Mouse (Mus musculus) liver, adult 2 months (tissue): Measurements from ENCODE around the gene Cacna2d3.

Experiments used
- CTCF ChIP-seq: fragments of 200-500 bp; IDR thresholded peaks from 2 replicates; pipeline ENCODE4 v1.5.1; 2011; ENCODE audit warnings: low read depth, low read length, control low read depth
- POLR2A ChIP-seq: fragments of 200-500 bp; IDR thresholded peaks from 2 replicates; pipeline ENCODE4 v1.6.1; 2011; ENCODE audit warnings: low read length, control low read depth; ENCODE audit not compliant: insufficient read depth; ENCODE audit errors: extremely low read depth

DNA sequence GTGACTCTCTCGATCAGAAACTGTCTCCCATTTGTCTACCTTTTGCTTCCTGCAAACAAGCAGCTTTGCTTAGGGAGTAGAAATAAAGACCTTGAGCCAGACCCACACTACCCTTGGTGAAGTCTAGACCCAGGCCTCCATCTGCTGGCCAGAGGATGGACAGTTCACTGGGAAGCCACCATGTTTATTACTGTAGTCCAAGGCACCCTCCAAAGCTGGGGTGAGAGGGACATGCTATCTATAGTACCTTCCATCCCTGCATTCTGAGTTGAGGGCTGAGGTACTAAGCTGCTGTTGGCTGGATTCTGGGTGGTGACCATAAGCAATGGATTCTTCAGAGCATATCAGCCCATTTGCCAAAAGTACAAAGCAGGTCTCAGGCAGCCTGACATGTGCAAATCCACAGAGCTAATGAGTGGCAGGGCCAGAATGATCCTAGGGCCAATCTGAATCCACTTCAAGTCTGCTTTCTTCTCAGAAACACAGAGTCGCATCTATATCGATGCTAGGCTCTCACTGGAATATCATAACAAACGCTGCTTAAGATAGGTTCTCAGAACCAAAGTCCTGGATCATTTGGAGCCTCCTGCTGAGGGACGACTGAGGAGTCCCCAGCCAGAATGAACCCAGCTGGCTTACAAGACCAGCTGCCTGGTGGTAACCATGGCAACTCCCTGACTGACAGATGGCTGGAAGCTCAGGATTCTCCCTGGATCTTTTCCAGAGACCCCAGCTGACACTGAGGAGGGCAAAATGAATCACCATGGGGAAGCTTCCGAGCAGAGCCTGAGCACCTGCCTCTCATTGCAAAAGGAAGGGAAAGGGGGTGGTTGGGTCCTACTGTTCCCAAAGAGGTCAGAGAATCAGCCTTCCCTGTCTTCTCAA, 763.3 kb downstream of the Cacna2d3 start:
- TF ChIP-seq CTCF: no peak
- no peak for TF ChIP-seq POLR2A
